Mouse (Mus musculus): ENCODE measurements around the gene Gtf2h4. TPM values are rescaled to one million over a fixed set of nuclear protein-coding genes. Genes with fewer than 3 reads are reported as not detected.

Gtf2h4 gene
- polyA plus RNA-seq (2017; shearing (Covaris generic)), result 10 to 100 TPM; 16.7 to 24.7 (median 17.9) TPM

DNA sequence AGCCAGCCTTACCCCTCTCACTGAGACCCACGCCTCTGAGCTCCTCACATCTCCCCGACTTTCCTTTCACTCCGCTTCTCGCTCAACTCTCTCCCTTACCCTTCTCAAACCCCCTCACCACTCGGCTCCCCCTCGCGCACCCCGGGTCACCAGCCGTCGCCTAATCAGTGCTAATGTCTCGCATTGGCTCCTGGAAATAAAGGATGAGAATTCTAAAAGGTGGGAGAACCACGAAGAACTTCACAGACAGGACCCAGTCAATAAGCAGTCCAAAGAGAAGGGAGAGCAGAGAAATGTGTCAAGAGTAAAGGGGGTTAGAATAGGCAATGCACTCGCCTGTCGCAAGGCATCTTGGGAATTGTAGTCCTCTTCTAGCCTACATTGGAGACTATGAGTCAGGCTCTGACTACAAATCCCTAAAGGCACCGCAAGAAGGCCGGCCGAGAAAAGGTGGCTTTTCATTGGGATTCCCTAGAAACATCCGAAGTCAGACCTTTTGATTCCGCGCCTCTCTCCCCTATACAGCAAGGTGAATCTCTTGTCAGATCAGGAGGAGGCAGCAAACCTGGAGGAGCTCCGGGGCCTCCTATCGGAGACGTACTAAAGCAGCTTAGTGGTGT lies at the start of gene Gtf2h4:
TSS of gene Gtf2h4 (minus strand) at position 324 of the 620 bp plus-strand sequence.
- peak; percentile 99 for ATAC-seq

DNA sequence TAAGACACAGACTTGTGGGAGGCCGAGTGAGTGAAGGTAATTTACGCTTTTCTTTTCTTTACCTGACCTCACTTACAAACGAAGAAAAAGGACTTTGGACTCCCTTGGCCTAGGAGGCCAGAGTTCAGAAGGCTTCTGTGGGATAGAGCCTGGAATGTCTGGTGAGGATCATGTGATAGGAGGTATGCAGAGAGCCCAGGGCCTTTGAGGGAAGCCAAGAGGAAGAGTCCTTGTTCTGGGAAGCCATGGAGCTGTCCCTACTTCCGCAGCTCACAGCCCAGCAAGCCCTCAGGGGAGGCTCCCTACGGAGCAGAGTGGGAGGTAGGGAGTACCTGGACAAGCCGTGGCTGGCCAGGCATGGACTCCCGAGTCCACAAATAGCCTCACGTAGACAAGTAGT lies 48.1 kb upstream of the Gtf2h4 start:
- no peak for ATAC-seq

DNA sequence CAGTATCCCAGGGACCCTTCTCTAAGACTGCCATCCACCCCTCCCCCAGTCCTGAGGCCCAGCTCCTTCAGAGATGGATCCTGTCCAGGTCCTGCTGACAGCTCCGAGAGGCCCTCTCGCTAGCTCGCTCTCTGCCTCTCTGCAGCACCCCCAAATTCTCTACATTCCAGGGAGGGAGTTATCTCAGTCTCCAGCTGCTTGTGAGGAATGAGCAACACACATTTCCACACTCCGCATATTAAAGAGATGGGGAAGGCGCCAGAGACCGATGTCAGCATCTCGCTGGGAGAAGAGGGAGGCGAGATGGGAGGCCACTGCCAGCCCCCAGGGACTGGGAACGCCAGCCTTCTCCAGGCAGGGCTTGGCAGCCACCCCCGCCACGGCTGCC lies 46.8 kb upstream of the Gtf2h4 start:
- no peak for ATAC-seq

DNA sequence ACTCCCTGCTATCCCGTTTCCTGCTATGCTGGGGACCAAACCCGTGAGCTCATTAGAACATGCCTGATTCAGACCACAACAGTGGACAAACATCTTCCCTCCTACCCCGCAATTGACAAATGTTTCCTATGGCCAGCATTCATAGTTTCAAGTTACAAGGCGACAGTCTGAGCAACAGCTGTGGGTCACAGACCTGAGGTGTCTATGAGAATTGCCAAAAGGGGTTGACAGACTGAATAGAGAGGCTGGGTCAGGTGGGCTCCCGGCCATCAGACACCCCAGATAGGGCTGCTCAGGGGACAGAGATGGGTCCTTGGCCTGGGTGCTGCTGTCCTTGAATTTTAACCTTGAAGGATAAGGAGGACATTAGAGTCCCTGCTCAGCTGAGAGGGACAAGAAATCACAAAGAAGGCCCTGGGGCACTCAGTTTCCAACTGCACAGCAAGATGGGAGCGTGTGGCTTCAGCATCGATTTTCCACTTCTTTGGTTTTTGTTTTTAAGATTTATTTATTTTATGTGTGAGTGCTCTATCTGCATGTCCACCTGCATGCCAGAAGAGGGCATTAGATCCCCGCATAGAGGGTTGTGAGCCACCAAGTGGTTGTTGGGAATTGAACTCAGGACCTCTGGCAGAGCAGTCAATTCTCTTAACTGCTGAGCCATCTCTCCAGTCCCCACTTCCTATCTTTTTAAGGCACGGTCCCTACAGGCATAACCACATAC lies 46.2 kb upstream of the Gtf2h4 start:
- no peak for ATAC-seq

DNA sequence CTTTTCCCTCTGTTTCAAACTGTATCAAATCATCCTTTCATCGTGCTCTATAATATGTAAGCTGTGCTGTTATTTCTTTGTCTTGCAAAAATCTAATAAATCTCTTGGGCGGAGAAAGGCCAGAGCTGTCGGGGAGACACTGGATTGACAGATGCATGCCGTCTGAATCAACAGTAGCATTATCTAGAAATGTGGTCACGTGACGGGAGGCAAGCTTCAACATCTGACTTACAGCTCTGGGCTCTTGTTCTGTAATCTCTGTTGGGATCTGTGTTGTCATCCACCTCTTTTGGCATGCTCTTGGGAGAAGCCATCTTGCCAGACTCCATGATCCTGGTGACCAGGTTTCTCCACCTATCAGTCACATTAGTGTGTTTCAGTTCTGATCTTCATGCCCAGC lies 43.5 kb upstream of the Gtf2h4 start:
- ATAC-seq, result no peak

DNA sequence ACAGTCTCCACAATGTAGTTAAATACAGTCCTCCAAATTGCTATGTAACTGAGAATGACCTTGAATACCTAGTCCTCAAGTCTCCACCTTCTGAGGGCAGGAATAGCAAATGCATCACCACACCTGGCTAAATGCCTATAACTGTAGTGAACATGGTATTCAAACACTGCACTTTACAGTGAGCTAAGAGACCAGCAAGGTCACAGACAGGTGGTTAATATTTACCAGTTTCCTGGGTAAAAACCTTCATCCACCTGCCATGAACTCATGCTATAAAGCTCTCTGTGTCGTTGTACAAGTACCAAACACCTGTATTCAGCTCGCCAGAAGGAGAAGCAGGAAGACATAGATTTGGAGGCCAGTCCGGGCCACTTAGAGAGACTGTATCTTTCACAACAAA lies 42.6 kb upstream of the Gtf2h4 start:
- no peak for ATAC-seq

DNA sequence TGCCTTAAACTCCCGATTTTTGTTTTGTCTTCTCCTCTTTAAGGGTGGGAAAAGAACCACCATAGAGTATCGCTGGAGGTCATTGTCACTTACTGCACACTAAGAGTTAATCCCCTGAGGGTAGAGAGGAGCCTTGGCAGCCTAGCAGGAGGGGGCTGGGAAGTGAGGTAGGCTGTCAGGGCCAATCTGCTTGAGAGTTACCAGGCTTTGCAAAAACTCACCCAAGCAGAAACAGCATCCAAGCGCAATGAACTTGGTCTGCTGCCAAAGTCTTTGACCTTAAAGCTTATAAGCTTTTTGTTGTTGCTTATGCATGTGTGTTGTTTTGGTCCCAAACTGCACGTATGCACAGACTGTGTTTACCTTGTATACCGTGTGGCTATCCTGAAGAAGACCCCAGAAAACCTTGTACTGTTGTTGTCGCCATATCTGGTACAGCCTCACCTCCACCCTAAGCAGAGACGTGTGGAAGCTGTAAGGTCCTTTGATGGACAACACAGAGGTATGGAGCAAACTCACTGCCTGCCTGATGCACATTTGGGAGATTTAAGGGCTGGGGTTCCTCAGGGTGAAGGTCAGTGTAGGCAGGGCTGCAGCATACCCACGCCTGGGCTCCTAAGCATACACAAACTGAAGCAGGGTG lies 37.3 kb upstream of the Gtf2h4 start:
- no peak for ATAC-seq

DNA sequence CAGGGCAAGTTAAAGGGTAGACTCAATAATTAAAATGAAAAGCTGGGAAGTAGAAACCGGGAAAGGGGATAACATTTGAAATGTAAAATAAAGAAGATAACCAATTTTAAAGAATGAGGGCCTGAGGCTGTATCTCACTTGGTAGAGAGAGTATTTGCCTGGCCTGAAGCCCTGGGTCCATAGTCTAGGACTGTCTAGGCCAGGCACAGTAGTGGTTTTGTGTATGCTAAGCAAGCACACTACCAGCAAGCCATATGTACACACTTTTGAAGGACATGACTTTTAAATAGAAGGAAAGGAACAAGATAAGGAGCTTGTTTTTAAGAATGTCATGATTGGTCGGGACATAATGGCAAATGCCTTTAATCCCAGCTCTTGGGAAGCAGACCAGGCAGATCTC lies 35.1 kb upstream of the Gtf2h4 start:
- no peak for ATAC-seq

DNA sequence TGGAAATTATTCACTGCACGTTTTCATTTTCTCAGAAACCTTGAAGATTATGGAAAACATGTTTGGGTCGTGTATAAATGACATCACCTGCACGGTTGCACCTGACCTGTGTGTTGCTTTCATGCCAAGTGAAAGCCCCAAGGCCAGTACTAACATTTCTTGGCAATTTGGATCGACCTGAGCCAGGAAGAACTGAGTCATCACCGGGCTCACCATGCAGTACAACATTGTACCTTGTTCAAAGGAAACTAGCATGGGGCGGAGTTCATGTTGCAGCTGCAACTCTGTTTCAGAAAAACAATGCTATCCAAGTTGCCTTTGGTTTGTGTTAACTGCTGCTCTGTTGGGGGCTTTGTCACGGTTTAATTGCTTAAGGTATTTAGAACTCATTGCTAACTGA lies 34.4 kb upstream of the Gtf2h4 start:
- ATAC-seq, result peak; percentile 43

DNA sequence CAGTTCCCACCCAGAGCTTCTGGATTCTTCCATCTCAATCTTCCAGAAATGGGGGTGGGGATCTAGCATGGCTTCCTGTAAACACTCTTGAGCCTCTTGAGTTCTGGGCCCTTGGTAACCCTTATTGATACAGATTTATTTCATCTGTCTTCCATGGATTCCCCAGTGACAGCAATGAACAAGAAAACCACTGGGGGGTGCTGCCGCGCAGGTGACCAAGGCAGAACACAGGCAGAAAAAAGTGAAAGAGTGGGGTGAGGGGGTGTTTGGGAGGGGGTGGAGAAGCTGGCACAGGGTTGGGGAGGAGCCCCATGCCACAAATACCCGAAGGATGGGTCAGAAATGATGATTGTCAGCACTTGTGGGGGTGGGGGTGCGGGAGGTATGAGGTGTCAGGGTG lies 32.3 kb upstream of the Gtf2h4 start:
- ATAC-seq, result peak; percentile 12

DNA sequence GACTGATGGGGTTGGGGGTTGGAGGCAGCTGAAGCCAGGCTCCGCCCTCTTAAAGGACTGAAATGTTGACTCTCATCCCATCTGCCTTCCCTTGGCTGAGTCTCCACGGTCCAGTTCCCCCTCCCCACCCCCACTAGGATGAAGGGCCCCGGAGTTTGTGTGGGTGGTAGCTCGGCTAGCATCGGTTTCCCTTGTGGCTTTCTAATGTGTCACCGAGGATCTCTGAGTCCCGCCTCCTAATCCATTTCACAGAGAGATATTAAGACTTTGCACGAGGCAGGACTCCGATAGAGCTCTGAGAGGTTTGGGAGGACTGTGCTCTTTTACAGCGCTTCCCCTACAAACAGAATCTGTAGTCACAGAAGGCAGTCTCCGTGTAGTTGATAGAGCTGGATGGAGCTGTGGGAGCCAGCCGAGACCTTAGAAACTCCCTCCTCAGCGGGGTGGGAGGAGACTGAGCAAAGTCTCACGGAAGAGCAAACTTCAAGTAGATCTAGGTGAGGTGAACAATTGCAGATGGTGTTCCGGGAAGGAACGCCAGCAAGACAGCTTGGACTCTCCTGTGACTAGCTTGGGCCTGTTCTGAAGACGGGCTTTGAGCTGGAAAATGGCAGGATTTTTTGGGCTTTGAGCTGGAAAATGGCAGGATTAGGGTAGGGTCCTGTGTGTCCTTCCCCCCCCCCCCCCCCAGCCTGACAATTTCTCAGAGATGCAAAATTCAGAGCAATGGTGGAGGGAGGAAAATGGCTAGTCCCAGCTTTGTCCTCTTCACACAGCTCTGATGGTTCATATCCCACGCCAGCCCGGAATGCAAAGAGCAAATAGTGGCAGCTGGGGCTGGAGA lies 31.3 kb upstream of the Gtf2h4 start, which contains the start of gene Ddr1:
TSS of gene Ddr1 (minus strand) at position 1 of the 844 bp plus-strand sequence.
- peak; percentile 64 for ATAC-seq

DNA sequence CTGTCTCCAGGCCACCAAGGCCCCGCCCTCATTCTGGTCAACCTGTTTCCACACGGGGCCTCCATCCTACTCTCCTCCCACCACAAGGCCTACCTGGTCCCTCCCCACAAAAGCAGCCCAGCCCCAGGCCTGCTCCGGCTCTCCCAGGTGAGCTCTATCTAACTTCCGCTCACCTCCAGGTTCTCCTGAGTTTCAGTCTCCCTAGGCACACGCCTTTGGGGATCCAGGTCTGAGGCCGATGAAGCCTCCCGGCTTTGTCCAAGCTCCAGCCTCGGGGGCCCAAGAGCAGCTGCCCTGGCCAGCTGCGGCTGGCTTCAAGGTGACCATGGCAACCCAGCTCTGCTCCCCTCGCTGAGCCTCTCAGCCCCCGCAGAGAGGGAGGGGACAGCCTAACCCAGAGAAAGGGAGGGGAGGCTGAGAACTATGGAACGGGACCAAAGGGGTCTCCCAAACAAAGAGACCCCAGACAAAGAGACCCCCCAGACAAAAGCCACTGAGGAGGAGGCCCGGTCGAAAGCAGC lies 30.3 kb upstream of the Gtf2h4 start:
- no peak for ATAC-seq

DNA sequence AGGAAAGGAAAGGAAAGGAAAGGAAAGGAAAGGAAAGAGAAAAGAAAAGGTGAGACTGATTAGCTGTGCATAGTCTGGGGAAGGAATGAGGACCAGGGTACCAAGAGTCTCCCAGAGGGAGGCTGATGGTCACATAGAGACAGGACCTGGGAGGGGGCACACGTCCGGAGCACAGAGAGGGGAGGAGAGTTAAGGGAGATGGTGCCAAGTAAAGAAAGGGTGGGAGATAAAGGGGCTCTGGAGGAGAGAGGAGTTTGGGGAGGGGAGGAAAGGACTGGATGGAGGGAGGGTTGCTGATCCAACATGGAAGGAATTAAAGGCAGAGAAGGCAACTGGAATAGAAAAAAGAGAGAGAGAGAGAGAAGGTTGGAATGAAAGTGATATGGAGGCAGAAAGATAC lies 29.5 kb upstream of the Gtf2h4 start:
- no peak for ATAC-seq

DNA sequence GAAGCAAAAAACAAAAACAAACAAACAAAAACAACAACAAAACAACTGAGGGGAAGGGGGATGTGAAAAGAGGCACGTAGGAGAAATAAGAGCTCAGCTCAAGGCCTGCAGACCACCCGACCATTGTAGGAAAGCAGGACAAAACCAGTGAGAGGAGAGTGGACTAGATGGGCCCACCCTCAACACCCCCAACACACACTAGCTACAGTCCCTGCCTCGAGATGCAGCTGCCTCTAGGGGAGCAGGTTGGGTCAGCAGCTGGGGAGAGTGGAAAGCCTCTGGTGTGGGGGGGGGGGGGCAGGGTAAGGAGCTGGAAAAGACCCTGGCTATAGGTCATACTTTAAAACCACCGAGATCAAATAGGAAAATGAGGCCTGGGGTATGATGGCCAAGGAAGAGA lies 29.1 kb upstream of the Gtf2h4 start:
- ATAC-seq, result no peak

DNA sequence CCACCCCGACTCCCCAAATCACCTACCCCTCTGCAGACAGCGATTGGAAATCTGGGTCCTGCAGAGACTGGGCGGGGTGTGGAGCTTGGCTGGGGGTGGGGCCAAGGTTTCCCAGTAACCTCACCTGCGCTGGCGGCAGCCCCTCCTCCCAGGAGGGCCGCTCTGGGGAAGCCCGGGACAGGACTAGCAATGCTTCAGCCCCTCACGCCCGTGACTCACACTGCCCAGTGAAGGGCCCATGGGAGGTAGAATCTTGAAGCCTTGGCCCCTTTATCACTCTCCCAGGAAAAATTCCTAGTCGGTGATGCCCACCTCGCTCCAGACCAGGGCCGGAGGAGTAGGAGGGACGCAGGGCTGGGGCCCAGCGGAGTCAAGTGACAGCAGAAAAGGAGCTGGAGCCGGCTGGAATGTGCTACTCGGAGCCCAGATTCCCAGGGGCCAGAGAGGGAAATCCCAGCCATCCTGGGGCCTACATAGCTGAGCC lies 28.5 kb upstream of the Gtf2h4 start:
- ATAC-seq, result no peak

DNA sequence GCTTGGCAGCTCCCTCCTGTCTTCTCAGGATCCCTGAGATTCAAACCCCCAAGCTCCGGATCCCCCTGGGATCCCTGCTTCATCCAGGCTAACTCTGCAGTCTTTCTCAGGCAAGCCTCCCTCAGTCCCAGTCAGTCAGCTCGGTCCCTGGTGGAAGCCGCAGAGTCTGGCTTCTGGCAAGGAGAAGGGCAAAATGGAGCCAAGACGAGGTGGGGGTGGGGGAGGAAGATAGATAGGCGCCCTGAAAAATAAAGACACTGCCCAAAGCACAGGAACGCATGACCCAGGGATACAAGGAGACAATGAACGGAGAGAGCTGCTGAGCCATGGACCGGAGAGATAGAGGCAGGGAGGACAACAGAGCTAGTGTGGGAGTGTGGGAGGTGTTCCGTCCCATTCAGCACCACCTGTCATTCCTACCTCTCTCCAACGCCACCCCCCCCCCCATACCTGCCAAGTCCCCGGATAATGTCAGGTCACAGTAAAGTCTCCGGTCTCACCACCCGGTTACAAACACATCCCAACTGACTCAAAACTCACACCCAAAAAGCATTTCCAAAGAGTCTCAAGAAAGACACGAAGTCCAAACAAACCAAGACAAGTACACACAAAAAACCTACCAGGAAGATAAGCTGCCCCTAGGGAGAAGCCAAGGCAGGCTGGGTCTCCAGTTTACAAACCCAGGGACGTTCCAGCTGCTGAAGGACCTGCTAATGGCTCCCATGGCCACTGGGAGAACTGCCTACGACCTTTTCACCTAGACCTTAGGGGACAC lies 27.9 kb upstream of the Gtf2h4 start:
- no peak for ATAC-seq

DNA sequence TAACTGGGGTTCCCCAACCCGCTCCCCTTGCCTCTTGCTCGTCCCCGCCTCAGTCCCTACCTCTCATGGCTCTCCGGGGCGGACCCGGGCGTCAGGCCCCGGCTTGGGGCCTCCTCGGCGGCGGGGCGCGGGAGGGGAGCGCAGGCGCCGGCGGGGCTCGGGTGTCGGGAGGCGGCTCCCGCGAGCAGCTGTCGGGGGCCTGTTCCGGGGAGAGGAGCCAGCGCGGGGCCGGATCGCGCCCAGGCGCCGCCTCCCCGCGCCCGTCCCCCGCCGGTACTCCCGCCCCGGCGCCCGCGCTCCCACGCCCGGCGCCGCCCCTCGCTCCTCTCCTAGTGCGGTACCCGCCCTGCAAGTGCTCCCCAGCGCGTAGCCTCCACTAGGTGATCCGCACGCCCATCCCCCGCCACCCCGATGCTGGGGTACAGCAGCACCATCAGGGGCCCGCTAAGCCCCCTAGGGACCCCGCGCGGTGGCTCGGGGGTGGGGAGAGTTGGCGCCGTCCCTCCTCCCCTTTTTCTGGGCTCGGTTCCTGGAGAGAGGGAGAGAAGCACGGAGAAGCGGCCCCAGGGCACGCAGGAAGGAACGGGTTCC lies 26.9 kb upstream of the Gtf2h4 start:
- peak; percentile 49 for ATAC-seq

DNA sequence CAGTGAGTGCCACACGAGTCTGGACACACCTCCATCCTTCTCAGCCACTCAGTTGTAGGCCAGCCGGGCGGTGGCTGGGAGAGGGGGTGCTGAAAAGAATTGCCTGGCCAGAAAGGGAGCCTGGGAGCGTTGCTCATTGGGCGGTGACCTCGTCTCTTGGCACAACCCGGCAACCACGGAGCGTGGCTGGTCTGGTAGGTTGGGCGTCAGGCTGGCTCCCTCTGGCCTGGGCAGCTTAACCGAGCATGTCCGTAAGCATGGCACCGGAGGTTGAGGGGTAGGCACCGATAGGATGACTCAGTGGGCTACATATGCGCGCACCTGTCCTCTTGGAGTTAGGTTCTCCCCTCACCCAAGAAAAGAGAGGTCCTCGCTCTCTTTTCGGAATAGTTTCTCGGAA lies 26.4 kb upstream of the Gtf2h4 start:
- ATAC-seq, result no peak

DNA sequence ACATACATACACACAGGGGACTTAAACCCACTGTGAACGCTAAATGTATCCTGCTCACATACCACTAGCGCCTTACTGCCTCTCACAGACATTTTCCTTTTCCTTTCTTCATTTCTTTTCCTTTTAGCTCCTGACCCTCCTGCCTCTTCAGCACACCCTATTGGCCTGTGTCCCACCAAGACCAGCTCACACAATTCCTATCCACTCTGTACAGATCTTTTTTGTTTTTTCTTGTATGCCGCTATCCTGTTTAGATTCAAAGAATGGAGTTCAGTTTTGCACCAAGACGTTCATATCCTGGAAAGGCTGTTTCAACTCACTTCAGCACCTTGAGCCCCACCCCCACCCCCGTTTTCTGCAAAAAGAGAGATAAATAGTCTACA lies 25.0 kb upstream of the Gtf2h4 start:
- ATAC-seq, result no peak

DNA sequence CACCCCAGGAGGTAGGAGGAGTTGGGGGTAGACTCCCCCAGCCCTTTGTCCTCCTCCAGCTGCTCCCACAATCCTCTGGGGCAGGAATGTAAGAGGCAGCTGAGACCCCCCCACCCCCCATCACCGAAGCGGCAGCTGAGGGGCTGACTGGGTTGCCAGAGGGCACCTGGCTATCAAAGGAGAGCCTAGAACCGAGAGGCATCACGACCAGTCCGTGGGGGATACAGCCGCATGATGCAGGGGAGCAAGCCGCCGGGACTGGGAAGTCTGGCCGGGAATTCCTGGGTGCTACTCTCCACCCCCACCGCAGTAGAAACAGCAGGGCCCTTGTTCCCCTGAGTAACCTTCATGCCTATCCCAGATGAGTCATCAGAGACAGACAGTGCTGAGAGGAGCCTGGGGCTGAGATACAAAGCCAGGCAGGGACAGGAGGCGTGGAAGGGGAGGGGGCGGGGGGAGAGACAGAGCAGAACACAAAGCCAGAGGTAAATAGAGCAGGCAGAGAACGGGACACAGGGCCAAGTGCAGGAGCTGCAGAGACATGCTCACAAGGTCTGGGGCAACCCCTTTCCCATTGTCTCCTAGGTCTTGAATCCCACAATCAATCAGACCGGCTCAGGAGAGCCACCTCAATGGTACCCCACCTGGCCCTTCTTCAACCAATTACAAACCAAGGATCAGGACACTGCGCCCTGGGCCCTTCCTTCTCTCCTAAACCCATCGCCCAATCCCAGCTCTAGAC lies 24.4 kb upstream of the Gtf2h4 start:
- no peak for ATAC-seq

DNA sequence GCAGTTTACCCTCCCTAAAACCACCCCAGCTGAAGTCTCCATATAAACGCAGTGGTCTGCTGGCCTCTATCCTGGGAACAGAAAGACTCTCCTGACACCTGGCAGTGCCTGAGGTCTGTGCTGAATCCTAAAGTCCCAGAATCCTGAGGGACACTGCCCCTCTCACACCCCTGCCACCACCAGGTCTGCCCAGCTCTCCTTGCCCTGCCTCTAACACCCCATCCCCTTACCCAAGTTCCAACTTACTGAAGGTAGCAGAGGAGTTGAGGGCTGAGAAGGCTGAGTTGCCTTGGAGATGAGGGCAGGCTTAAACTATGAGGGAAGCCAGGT lies 23.9 kb upstream of the Gtf2h4 start:
- ATAC-seq, result no peak
